Mouse (Mus musculus) spleen, adult 2 months (tissue): ENCODE results near the gene Ndufa8.

Source experiments
- CTCF ChIP-seq: fragments of 200-500 bp; IDR thresholded peaks from 2 replicates; pipeline ENCODE4 v1.5.1; 2011; ENCODE audit warnings: mild to moderate bottlenecking, inconsistent platforms; ENCODE audit not compliant: insufficient read depth, insufficient read length, insufficient replicate concordance; ENCODE audit errors: extremely low read depth
- POLR2A ChIP-seq: fragments of 200-500 bp; IDR thresholded peaks from 2 replicates; pipeline ENCODE4 v1.6.1; 2011; ENCODE audit warnings: low read depth, low read length, inconsistent platforms

DNA sequence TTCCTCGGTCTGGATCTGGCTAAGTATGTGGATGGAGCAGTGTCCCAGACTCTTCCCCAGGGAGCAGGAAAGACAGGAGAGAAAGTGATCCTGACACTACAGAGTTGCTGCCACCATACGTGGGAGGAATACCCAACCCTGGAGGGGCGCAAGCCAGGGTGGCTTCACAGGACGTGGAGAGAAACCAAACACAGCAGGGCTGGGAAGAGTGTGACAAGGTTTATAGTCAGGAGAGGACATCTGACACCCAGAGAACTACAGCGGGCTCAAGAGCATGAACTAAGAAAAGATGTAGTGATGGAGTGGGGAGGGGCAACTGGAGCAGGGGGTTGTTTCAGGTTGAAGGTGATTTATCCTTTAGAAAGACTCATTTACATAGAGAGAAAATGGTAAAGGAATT is 12.2 kb upstream of the Ndufa8 start:
- TF ChIP-seq CTCF, result no peak
- no peak for TF ChIP-seq POLR2A
